ENCODE assay signal across 24 mouse cellular contexts in the genomic region with DNA sequence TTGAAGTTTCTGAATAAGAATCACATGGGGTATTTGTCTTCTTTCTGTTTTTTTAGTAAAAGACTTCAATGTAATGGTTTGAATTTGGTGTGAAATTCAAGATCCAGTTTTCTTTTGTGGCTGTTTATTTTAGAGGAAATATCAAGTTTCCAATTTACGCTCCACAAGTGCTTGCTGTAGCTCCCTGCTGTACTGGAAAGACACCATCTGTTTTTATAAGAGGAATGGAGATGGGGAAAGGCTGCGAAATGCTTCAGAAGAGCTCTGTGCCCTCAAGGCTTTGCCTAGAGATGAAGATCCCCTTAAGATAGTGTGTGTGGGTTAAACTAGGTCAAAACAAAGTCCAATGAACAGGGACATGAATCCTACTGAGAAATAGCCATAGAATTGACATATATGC.
DNase-seq lines count a peak whose midpoint lies in the region; ATAC-seq and TF ChIP-seq lines count a peak whose summit lies in the region.
"Had no signal": no experiment of that assay in that cellular context is flagged by ENCODE, and none has a peak within 500 bp of the region (broad histone marks: within the 10 kb centered on the region; RNA-seq: fewer than 3 reads in every experiment).

No protein-coding gene starts in this region.

- peak; percentile 29 for DNase-seq in embryo, embryonic 10 days (ENCODE audit: low spot score)
- no peak for DNase-seq in embryo, embryonic 9.5 days (ENCODE audit: extremely low spot score)
- DNase-seq in kidney, postnatal 10 days = no peak
- peak; percentile 44 for DNase-seq in brain, adult 2 months (ENCODE audit: low read depth, low spot score)
- DNase-seq in heart, postnatal 36 days = no peak
- no peak for DNase-seq in liver, postnatal 0 days
- DNase-seq: adrenal gland, adult 8-10 months; B cell, adult 2 months; cerebellum, adult 2 months; cerebellum, postnatal 10 days; gastrocnemius, postnatal 14 days; heart, adult 2 months; heart, postnatal 14 days had no signal

- no peak overlapping the region for H3K4me3 ChIP-seq in kidney, embryonic 14.5 days (ENCODE audit: low read length)
- no peak overlapping the region for H3K4me3 ChIP-seq in embryonic fibroblast, embryonic 13.5 days (ENCODE audit: insufficient read depth, low read length)
- no peak overlapping the region for H3K4me3 ChIP-seq in liver, postnatal 0 days (ENCODE audit: low read depth, low read length)
- H3K4me3 ChIP-seq: embryonic facial prominence, embryonic 12.5 days; heart, adult 2 months; heart, embryonic 15.5 days; hindbrain, embryonic 10.5 days; hindbrain, embryonic 15.5 days had no signal

- H3K9ac ChIP-seq in kidney, embryonic 14.5 days (ENCODE audit: low read depth, low read length) = no peak overlapping the region
- H3K9ac ChIP-seq in liver, postnatal 0 days (replicated peaks) = no peak overlapping the region
- H3K9ac ChIP-seq: embryonic facial prominence, embryonic 12.5 days; heart, embryonic 15.5 days; hindbrain, embryonic 15.5 days had no signal

- TF ChIP-seq POLR2A in embryonic fibroblast, embryonic 13.5 days (IDR thresholded peaks at IDR 0.05; ENCODE audit: low read depth, low read length) = no peak

- H3K4me1 ChIP-seq in kidney, embryonic 14.5 days (ENCODE audit: control insufficient read depth, insufficient read depth, low read length) = peaks cover 3% of the 10 kb centered on the region; the same call in 1 of the 2 replicates
- no peaks in the 10 kb centered on the region; the same call in 1 of the 2 replicates for H3K4me1 ChIP-seq in embryonic fibroblast, embryonic 13.5 days (ENCODE audit: control insufficient read depth, insufficient read depth, low read length)
- no peaks in the 10 kb centered on the region for H3K4me1 ChIP-seq in liver, postnatal 0 days (ENCODE audit: insufficient read depth)
- H3K4me1 ChIP-seq: heart, embryonic 15.5 days; hindbrain, embryonic 10.5 days; hindbrain, embryonic 15.5 days had no signal

- WGBS in kidney, embryonic 14.5 days = 23% methylated on average over 2 of the region's 2 CpGs
- 79% methylated on average over 2 of the region's 2 CpGs for WGBS in liver, postnatal 0 days (ENCODE audit: insufficient replicate concordance)

- no peak overlapping the region for H3K4me2 ChIP-seq in kidney, embryonic 14.5 days (replicated peaks; ENCODE audit: low read depth, low read length)
- H3K4me2 ChIP-seq in liver, postnatal 0 days (ENCODE audit: low read depth, low read length) = no peak overlapping the region
- H3K4me2 ChIP-seq: embryonic facial prominence, embryonic 12.5 days; heart, embryonic 11.5 days; heart, embryonic 15.5 days; hindbrain, embryonic 15.5 days had no signal

- no peak overlapping the region for H3K27ac ChIP-seq in kidney, embryonic 14.5 days (ENCODE audit: low read depth, low read length)
- H3K27ac ChIP-seq in embryonic fibroblast, embryonic 13.5 days (ENCODE audit: insufficient read depth, low read length) = peak overlapping the region; percentile 57; the same call in 1 of the 2 replicates
- no peak overlapping the region for H3K27ac ChIP-seq in liver, postnatal 0 days (ENCODE audit: low read depth)
- H3K27ac ChIP-seq: embryonic facial prominence, embryonic 12.5 days; heart, adult 2 months; heart, embryonic 15.5 days; hindbrain, embryonic 10.5 days; hindbrain, embryonic 15.5 days had no signal

- H3K9me3 ChIP-seq in kidney, embryonic 14.5 days (ENCODE audit: control insufficient read depth, low read length) = no peaks in the 10 kb centered on the region
- H3K9me3 ChIP-seq in liver, postnatal 0 days (ENCODE audit: low read length) = no peaks in the 10 kb centered on the region
- H3K9me3 ChIP-seq: G1E; heart, embryonic 15.5 days; hindbrain, embryonic 15.5 days had no signal

- TF ChIP-seq CTCF in embryonic fibroblast, embryonic 13.5 days (IDR thresholded peaks at IDR 0.05; ENCODE audit: borderline replicate concordance, insufficient read depth, low read length) = no peak
- no peak for TF ChIP-seq CTCF in liver, postnatal 0 days (IDR thresholded peaks at IDR 0.05; ENCODE audit: low read depth)

- TF ChIP-seq EP300 in liver, postnatal 0 days (IDR thresholded peaks at IDR 0.05; ENCODE audit: low read depth) = no peak

- no peaks in the 10 kb centered on the region for H3K36me3 ChIP-seq in kidney, embryonic 14.5 days (ENCODE audit: control insufficient read depth, insufficient read depth, low read length)
- no peaks in the 10 kb centered on the region for H3K36me3 ChIP-seq in liver, postnatal 0 days (replicated peaks; ENCODE audit: insufficient read depth, low read length)
- H3K36me3 ChIP-seq: embryonic facial prominence, embryonic 12.5 days; G1E; heart, embryonic 15.5 days; hindbrain, embryonic 10.5 days; hindbrain, embryonic 15.5 days had no signal

- H3K27me3 ChIP-seq in kidney, embryonic 14.5 days (ENCODE audit: control insufficient read depth, insufficient read depth, low read length) = no peaks in the 10 kb centered on the region
- no peaks in the 10 kb centered on the region for H3K27me3 ChIP-seq in liver, postnatal 0 days (ENCODE audit: insufficient read depth, low read length)
- H3K27me3 ChIP-seq: embryonic facial prominence, embryonic 12.5 days; heart, embryonic 15.5 days; hindbrain, embryonic 15.5 days had no signal

- ATAC-seq in kidney, embryonic 14.5 days (ENCODE audit: low FRiP score, low TSS enrichment) = peak; percentile 77; the same call in 1 of the 2 replicates
- no peak for ATAC-seq in liver, postnatal 0 days
- ATAC-seq: CD4-positive, CD25-positive, alpha-beta regulatory T cell, adult 4 months; forebrain, embryonic 14.5 days; intestine, embryonic 16.5 days had no signal

- intact Hi-C loops in heart, postnatal 36 days (cut with DNase I) = no loop called here

Comparison
In these comparisons a context has a peak if more than half of its experiments do, and no peak if none do; other contexts are left out.
1. DNase-seq: peak in embryo, embryonic 10 days (single experiment) and brain, adult 2 months (single experiment); none in embryo, embryonic 9.5 days (single experiment), kidney, postnatal 10 days (single experiment), heart, postnatal 36 days (0 of 2) and liver, postnatal 0 days (single experiment).